Mouse (Mus musculus): ENCODE measurements around the gene Arl6ip4. TPM values are rescaled to one million over a fixed set of nuclear protein-coding genes. Genes with fewer than 3 reads are reported as not detected.

The Arl6ip4 gene
- polyA plus RNA-seq, 1 experiment from 2014 or later = 75.5 TPM

DNA sequence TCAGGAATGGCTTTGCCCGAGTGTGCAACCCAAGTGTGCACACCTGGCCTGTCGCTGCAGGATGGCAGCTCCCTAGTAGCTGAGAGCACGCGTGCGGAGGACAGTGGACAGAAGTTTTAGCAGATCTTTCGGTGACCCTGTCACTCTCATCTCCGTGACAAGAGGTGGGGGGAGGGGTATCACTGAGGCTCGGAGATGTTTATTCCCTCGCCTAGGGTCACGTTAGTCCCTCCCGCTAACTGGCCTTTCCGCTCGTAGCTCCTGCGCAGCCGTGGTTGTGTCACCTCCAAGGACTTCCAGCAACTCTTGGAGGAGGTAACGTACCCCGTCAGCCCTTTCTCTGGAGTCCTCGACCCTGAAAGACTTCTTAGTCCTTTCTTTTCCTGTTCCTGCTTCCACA is 3.4 kb upstream of the Arl6ip4 start:
- H3K9ac ChIP-seq (ENCODE audit: low read depth, low read length) = peak overlapping the region; percentile 61
- WGBS = 3% methylated on average over 18 of the region's 18 CpGs
- peak; percentile 1; the same call in 1 of the 2 replicates for ATAC-seq
- H3K4me3 ChIP-seq (ENCODE audit: low read depth, low read length) = peak overlapping the region; percentile 79
- no peak for TF ChIP-seq CTCF (IDR thresholded peaks at IDR 0.05; ENCODE audit: low read depth)
- H3K27me3 ChIP-seq (replicated peaks; ENCODE audit: control insufficient read depth, insufficient read depth, low read length) = no peaks in the 10 kb centered on the region
- H3K9me3 ChIP-seq (ENCODE audit: control insufficient read depth) = no peaks in the 10 kb centered on the region
- H3K36me3 ChIP-seq (ENCODE audit: control insufficient read depth, insufficient read depth) = peaks cover 15% of the 10 kb centered on the region; the same call in 1 of the 2 replicates
- H3K27ac ChIP-seq (ENCODE audit: low read depth, low read length) = peak overlapping the region; percentile 83
- H3K4me1 ChIP-seq (replicated peaks; ENCODE audit: control insufficient read depth, insufficient read depth, low read length) = peaks cover 6% of the 10 kb centered on the region; the same call in 1 of the 2 replicates
- peak overlapping the region; percentile 91 for H3K4me2 ChIP-seq (replicated peaks; ENCODE audit: low read depth)

DNA sequence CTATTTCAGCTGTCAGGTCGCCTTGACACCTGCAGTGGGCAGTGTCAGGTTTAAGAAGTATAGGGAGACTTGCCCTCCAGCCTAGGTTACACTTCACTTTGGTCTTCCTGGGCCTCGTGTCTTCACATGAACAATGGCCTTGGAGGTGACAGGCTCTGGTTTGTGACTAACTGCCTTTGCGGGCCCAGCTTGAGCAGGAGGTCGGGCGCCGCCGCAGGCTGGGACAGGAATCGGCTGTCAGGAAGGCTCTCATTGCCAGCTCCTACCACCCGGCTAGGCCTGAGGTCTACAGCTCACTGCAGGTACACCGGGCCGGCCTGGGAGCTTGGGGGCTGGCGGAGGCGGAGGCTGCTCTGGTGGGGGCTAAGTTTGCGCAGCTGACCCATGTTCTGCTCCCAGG is 2.9 kb upstream of the Arl6ip4 start:
- Histone ChIP-seq H3K27ac (ENCODE audit: low read depth, low read length) (peak overlapping the region; percentile 83), H3K4me1 (replicated peaks; ENCODE audit: control insufficient read depth, insufficient read depth, low read length) (peaks cover 6% of the 10 kb centered on the region; the same call in 1 of the 2 replicates), H3K4me2 (replicated peaks; ENCODE audit: low read depth) (peak overlapping the region; percentile 91), H3K36me3 (ENCODE audit: control insufficient read depth, insufficient read depth) (peaks cover 20% of the 10 kb centered on the region; the same call in 1 of the 2 replicates), H3K27me3 (replicated peaks; ENCODE audit: control insufficient read depth, insufficient read depth, low read length) (no peaks in the 10 kb centered on the region), H3K4me3 (ENCODE audit: low read depth, low read length) (peak overlapping the region; percentile 79), H3K9me3 (ENCODE audit: control insufficient read depth) (no peaks in the 10 kb centered on the region), H3K9ac (ENCODE audit: low read depth, low read length) (peak overlapping the region; percentile 61)
- 19% methylated on average over 14 of the region's 14 CpGs for WGBS
- peak; percentile 75 for TF ChIP-seq CTCF (IDR thresholded peaks at IDR 0.05; ENCODE audit: low read depth)
- no peak for ATAC-seq

DNA sequence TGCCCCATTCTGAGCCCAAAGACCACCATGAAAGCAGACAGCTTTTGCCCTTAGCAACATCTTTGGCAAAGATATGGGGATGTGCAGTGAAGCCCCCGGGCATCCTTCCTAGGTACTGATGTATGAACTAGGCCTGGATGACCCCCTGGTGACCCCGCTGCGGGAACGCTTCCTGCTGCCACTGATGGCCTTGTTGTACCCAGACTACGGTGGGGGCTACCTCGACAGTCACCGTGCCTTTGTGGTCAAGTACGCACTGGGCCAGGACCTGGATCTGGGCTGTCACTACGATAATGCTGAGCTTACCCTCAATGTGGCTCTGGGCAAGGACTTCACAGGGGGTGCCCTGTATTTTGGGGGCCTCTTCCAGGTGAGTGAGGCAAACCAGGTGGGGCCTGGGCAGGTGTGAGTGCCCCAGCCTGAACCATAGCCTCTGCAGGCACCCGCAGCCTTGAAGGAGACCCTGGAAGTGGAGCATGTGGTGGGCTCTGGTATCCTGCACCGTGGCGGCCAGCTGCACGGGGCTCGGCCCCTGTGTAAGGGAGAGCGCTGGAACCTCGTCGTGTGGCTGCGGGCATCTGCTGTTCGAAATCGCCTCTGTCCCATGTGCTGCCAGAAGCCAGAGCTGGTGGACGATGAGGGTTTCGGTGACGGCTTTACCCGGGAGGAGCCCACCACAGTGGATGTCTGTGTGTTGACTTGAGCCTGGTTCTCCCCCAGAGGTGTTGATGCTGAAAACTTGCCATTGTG is 1.4 kb upstream of the Arl6ip4 start:
- no peak for ATAC-seq
- Histone ChIP-seq H3K27me3 (replicated peaks; ENCODE audit: control insufficient read depth, insufficient read depth, low read length) (no peaks in the 10 kb centered on the region), H3K4me2 (replicated peaks; ENCODE audit: low read depth) (no peak overlapping the region), H3K4me3 (ENCODE audit: low read depth, low read length) (no peak overlapping the region), H3K36me3 (ENCODE audit: control insufficient read depth, insufficient read depth) (peaks cover 32% of the 10 kb centered on the region), H3K27ac (ENCODE audit: low read depth, low read length) (no peak overlapping the region), H3K9me3 (ENCODE audit: control insufficient read depth) (no peaks in the 10 kb centered on the region), H3K4me1 (replicated peaks; ENCODE audit: control insufficient read depth, insufficient read depth, low read length) (peaks cover 6% of the 10 kb centered on the region; the same call in 1 of the 2 replicates), H3K9ac (ENCODE audit: low read depth, low read length) (no peak overlapping the region)
- no peak for TF ChIP-seq CTCF (IDR thresholded peaks at IDR 0.05; ENCODE audit: low read depth)
- WGBS = 93% methylated on average over 24 of the region's 24 CpGs

DNA sequence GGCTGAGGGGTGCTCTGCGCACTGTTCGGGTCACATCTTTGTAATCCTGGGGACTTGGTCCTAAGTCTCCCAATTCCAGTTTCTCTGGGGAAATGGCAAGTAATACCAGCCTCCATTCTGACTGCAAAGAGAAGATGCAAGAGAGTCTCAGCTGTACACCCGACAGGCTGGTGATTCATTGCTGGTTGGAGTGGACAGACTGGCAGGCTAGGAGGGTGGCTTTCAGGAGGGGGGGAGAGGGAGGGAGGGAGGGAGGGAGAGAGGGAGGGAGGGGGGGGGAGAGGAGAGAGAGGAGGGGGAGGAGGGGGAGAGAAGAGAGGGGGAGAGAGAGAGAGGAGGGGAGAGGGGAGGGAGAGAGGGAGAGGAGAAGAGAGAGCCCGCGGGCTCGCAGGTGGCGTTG is 358 bp upstream of the Arl6ip4 start:
- H3K4me1 ChIP-seq (replicated peaks; ENCODE audit: control insufficient read depth, insufficient read depth, low read length) = peaks cover 6% of the 10 kb centered on the region; the same call in 1 of the 2 replicates
- H3K27ac ChIP-seq (ENCODE audit: low read depth, low read length) = peak overlapping the region; percentile 81; the same call in 1 of the 2 replicates
- peak overlapping the region; percentile 99 for H3K4me3 ChIP-seq (ENCODE audit: low read depth, low read length)
- no peak for ATAC-seq
- H3K9ac ChIP-seq (ENCODE audit: low read depth, low read length) = peak overlapping the region; percentile 95
- no peaks in the 10 kb centered on the region for H3K9me3 ChIP-seq (ENCODE audit: control insufficient read depth)
- WGBS = 21% methylated on average over 7 of the region's 7 CpGs
- TF ChIP-seq CTCF (IDR thresholded peaks at IDR 0.05; ENCODE audit: low read depth) = no peak
- peaks cover 42% of the 10 kb centered on the region for H3K36me3 ChIP-seq (ENCODE audit: control insufficient read depth, insufficient read depth)
- H3K4me2 ChIP-seq (replicated peaks; ENCODE audit: low read depth) = peak overlapping the region; percentile 96
- H3K27me3 ChIP-seq (replicated peaks; ENCODE audit: control insufficient read depth, insufficient read depth, low read length) = no peaks in the 10 kb centered on the region

DNA sequence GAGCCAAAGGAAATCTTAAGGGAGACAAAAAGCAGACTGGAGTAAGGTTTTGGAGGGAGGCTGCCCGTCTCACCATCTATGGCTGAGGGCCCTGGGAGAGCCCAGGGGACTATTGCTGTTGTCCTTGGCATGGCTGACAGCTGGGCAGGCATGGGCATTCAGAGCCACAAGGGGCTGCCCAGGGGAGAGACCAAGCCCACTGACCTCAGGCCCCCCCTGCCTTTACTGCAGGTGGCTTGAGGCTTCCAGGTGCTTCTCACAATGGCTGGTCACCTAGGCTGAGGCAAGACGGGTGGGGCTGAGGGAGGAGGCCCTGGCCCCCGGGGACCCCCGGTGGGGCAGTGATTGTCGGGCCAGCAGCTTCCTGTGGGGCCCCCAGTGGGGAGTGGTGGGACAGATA is 3.3 kb downstream of the Arl6ip4 start:
- Histone ChIP-seq H3K36me3 (ENCODE audit: control insufficient read depth, insufficient read depth) (peaks cover 60% of the 10 kb centered on the region), H3K4me1 (replicated peaks; ENCODE audit: control insufficient read depth, insufficient read depth, low read length) (peaks cover 6% of the 10 kb centered on the region; the same call in 1 of the 2 replicates), H3K4me3 (ENCODE audit: low read depth, low read length) (no peak overlapping the region), H3K9me3 (ENCODE audit: control insufficient read depth) (no peaks in the 10 kb centered on the region), H3K9ac (ENCODE audit: low read depth, low read length) (no peak overlapping the region), H3K27ac (ENCODE audit: low read depth, low read length) (no peak overlapping the region), H3K4me2 (replicated peaks; ENCODE audit: low read depth) (no peak overlapping the region), H3K27me3 (replicated peaks; ENCODE audit: control insufficient read depth, insufficient read depth, low read length) (no peaks in the 10 kb centered on the region)
- no peak for TF ChIP-seq CTCF (IDR thresholded peaks at IDR 0.05; ENCODE audit: low read depth)
- WGBS = 65% methylated on average over 5 of the region's 5 CpGs
- no peak for ATAC-seq

DNA sequence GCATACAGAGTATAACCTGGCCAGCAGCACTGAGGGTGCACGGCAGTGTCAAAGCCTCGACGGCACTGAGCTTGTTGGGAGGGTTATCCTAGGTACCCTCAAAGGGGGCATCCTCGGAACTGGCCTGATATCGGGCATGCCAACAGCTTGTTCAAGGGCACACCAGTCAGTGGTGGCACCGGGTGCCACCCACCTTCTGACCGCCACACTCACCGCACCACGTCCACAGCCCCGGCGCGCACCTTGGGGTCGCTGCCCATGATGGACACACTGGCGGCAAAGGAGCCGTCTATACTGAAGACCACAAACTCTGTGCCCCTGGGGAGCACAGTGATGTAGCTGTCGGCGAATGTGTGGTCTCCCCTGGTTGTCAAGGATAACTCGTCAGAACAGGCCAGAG is 6.5 kb downstream of the Arl6ip4 start:
- no peak for ATAC-seq

More for the DNA sequence above, 6.5 kb downstream of the Arl6ip4 start:
- H3K4me1 ChIP-seq (replicated peaks; ENCODE audit: control insufficient read depth, insufficient read depth, low read length) = no peaks in the 10 kb centered on the region
- no peak overlapping the region for H3K27ac ChIP-seq (ENCODE audit: low read depth, low read length)
- peaks cover 57% of the 10 kb centered on the region for H3K36me3 ChIP-seq (ENCODE audit: control insufficient read depth, insufficient read depth)
- WGBS = 94% methylated on average over 17 of the region's 18 CpGs
- no peak for TF ChIP-seq CTCF (IDR thresholded peaks at IDR 0.05; ENCODE audit: low read depth)
- no peak overlapping the region for H3K4me3 ChIP-seq (ENCODE audit: low read depth, low read length)
- H3K9ac ChIP-seq (ENCODE audit: low read depth, low read length) = no peak overlapping the region
- no peaks in the 10 kb centered on the region for H3K9me3 ChIP-seq (ENCODE audit: control insufficient read depth)
- H3K27me3 ChIP-seq (replicated peaks; ENCODE audit: control insufficient read depth, insufficient read depth, low read length) = no peaks in the 10 kb centered on the region
- no peak overlapping the region for H3K4me2 ChIP-seq (replicated peaks; ENCODE audit: low read depth)

Data from intestine, postnatal 0 days (tissue).